Mouse (Mus musculus): ENCODE results near the gene Plekhg6. TPM values are rescaled to one million over a fixed set of nuclear protein-coding genes. Genes with fewer than 3 reads are reported as not detected.
A peak's percentile ranks its signal among the peaks of the same experiment; 100 is the strongest.

The Plekhg6 gene
- total RNA-seq, 2 experiments from 2014 or later: 0.59 to 0.62 TPM

- DNase-seq (ENCODE audit: low spot score in 2 of 2): no peak
Observed at GRCm38 (mm10) chr6:125386080-125386479, 5.5 kb upstream of the Plekhg6 start.

- no peak for DNase-seq (ENCODE audit: low spot score in 2 of 2)
Observed at GRCm38 (mm10) chr6:125385066-125385974, 4.7 kb upstream of the Plekhg6 start.

- no peak for DNase-seq (ENCODE audit: low spot score in 2 of 2)
Observed at GRCm38 (mm10) chr6:125382024-125382423, 1.4 kb upstream of the Plekhg6 start.

- no peak for DNase-seq (ENCODE audit: low spot score in 2 of 2)
Observed at GRCm38 (mm10) chr6:125379781-125380180, 812 bp downstream of the Plekhg6 start.

GRCm38 (mm10) chr6:125378621-125379020, 2.0 kb downstream of the Plekhg6 start:
- no peak for DNase-seq (ENCODE audit: low spot score in 2 of 2)

GRCm38 (mm10) chr6:125377582-125378451, 2.8 kb downstream of the Plekhg6 start:
- peak in 1 of 2 experiments; percentile 43 for DNase-seq (ENCODE audit: low spot score in 2 of 2)

GRCm38 (mm10) chr6:125377042-125377441, 3.6 kb downstream of the Plekhg6 start:
- no peak for DNase-seq (ENCODE audit: low spot score in 2 of 2)

GRCm38 (mm10) chr6:125367758-125368371, 12.7 kb downstream of the Plekhg6 start:
- no peak for DNase-seq (ENCODE audit: low spot score in 2 of 2)

GRCm38 (mm10) chr6:125366133-125366532, 14.5 kb downstream of the Plekhg6 start:
- no peak for DNase-seq (ENCODE audit: low spot score in 2 of 2)

GRCm38 (mm10) chr6:125365522-125365921, 15.1 kb downstream of the Plekhg6 start:
- DNase-seq (ENCODE audit: low spot score in 2 of 2): no peak

GRCm38 (mm10) chr6:125364448-125364847, 16.1 kb downstream of the Plekhg6 start:
- no peak for DNase-seq (ENCODE audit: low spot score in 2 of 2)

- no peak for DNase-seq (ENCODE audit: low spot score in 2 of 2)
Observed at GRCm38 (mm10) chr6:125363451-125364242, 16.9 kb downstream of the Plekhg6 start.

GRCm38 (mm10) chr6:125363021-125363420, 17.6 kb downstream of the Plekhg6 start:
- no peak for DNase-seq (ENCODE audit: low spot score in 2 of 2)

GRCm38 (mm10) chr6:125361467-125362291, 18.9 kb downstream of the Plekhg6 start:
- peak in 1 of 2 experiments; percentile 41 for DNase-seq (ENCODE audit: low spot score in 2 of 2)

- no peak for DNase-seq (ENCODE audit: low spot score in 2 of 2)
Observed at GRCm38 (mm10) chr6:125360846-125361245, 19.7 kb downstream of the Plekhg6 start.

- DNase-seq (ENCODE audit: low spot score in 2 of 2): peak in 1 of 2 experiments; percentile 36
Observed at GRCm38 (mm10) chr6:125359999-125360398, 20.6 kb downstream of the Plekhg6 start.

GRCm38 (mm10) chr6:125357334-125357733, 23.3 kb downstream of the Plekhg6 start:
- no peak for DNase-seq (ENCODE audit: low spot score in 2 of 2)

- no peak for DNase-seq (ENCODE audit: low spot score in 2 of 2)
Observed at GRCm38 (mm10) chr6:125356264-125356663, 24.3 kb downstream of the Plekhg6 start.

- DNase-seq (ENCODE audit: low spot score in 2 of 2): no peak
Observed at GRCm38 (mm10) chr6:125355197-125355741, 25.3 kb downstream of the Plekhg6 start.

All from adrenal gland, postnatal 4 days (tissue).